8 mouse cellular contexts compared by ENCODE assay signal in genomic region chr8:69790364-69790763, GRCm38 (mm10). TPM values are rescaled to one million over a fixed set of nuclear protein-coding genes. Genes with fewer than 3 reads are reported as not detected.
DNase-seq lines count a peak whose midpoint lies in the region; ATAC-seq and TF ChIP-seq lines count a peak whose summit lies in the region.

No protein-coding gene starts in this region.

- peak; percentile 38 for DNase-seq in lung, embryonic 14.5 days
- no peak for DNase-seq in lung, postnatal 14 days
- peak; percentile 12 for DNase-seq in brain, adult 2 months (ENCODE audit: low read depth, low spot score)
- DNase-seq in liver, embryonic 14.5 days (ENCODE audit: low read depth in 3 of 3, low spot score in 3 of 3): no peak
- no peak for DNase-seq in natural killer cell, adult 2 months (ENCODE audit: low spot score in 2 of 2)
- no peak for DNase-seq in cerebellum, adult 11 months

- peaks cover 9% of the 10 kb centered on the region; the same call in 1 of the 2 replicates for H3K4me1 ChIP-seq in lung, embryonic 14.5 days (ENCODE audit: insufficient read depth)
- peaks cover 17% of the 10 kb centered on the region for H3K4me1 ChIP-seq in forebrain, embryonic 16.5 days (replicated peaks; ENCODE audit: control insufficient read depth, insufficient read depth, low read length)
- H3K4me1 ChIP-seq in liver, embryonic 14.5 days (replicated peaks; ENCODE audit: control insufficient read depth in 2 of 2, insufficient read depth in 2 of 2, low read length in 1 of 2): peaks cover 16 to 21% of the 10 kb centered on the region in 2 experiments

- peak overlapping the region; percentile 100 for H3K4me3 ChIP-seq in lung, embryonic 14.5 days (ENCODE audit: low read depth, low read length)
- H3K4me3 ChIP-seq in forebrain, embryonic 16.5 days (replicated peaks; ENCODE audit: low read length): peak overlapping the region; percentile 79
- H3K4me3 ChIP-seq in liver, embryonic 14.5 days (ENCODE audit: insufficient read depth in 1 of 2, low read depth in 2 of 2, low read length in 2 of 2): peak overlapping the region; percentile 93 to 98

- H3K36me3 ChIP-seq in lung, embryonic 14.5 days (ENCODE audit: insufficient read depth): peaks cover 23% of the 10 kb centered on the region
- H3K36me3 ChIP-seq in forebrain, embryonic 16.5 days (ENCODE audit: control insufficient read depth, insufficient read depth): no peaks in the 10 kb centered on the region; the same call in 1 of the 2 replicates
- peaks cover 18% of the 10 kb centered on the region for H3K36me3 ChIP-seq in liver, embryonic 14.5 days (replicated peaks; ENCODE audit: control insufficient read depth, insufficient read depth, low read depth)

- peak; percentile 9; the same call in 1 of the 2 replicates for ATAC-seq in lung, embryonic 14.5 days (ENCODE audit: insufficient read depth)
- peak; percentile 12; the same call in 1 of the 2 replicates for ATAC-seq in forebrain, embryonic 16.5 days
- ATAC-seq in liver, embryonic 14.5 days (ENCODE audit: insufficient read depth): peak; percentile 32; the same call in 1 of the 2 replicates
- no peak for ATAC-seq in CD4-positive, CD25-positive, alpha-beta regulatory T cell, adult 4 months

- H3K27ac ChIP-seq in lung, embryonic 14.5 days (ENCODE audit: low read depth): no peak overlapping the region
- H3K27ac ChIP-seq in forebrain, embryonic 16.5 days (ENCODE audit: low read length): no peak overlapping the region
- H3K27ac ChIP-seq in liver, embryonic 14.5 days: peak overlapping the region; percentile 96

- no peak for TF ChIP-seq EP300 in liver, embryonic 14.5 days (IDR thresholded peaks at IDR 0.05; ENCODE audit: low read depth)

- no peaks in the 10 kb centered on the region for H3K9me3 ChIP-seq in lung, embryonic 14.5 days (ENCODE audit: low read depth, low read length)
- no peaks in the 10 kb centered on the region for H3K9me3 ChIP-seq in forebrain, embryonic 16.5 days (ENCODE audit: control insufficient read depth, low read length)
- H3K9me3 ChIP-seq in liver, embryonic 14.5 days (ENCODE audit: control insufficient read depth, low read length): no peaks in the 10 kb centered on the region

- no peaks in the 10 kb centered on the region for H3K27me3 ChIP-seq in lung, embryonic 14.5 days (ENCODE audit: insufficient read depth, low read length)
- no peaks in the 10 kb centered on the region for H3K27me3 ChIP-seq in forebrain, embryonic 16.5 days (replicated peaks; ENCODE audit: control insufficient read depth, insufficient read depth, low read length)
- no peaks in the 10 kb centered on the region for H3K27me3 ChIP-seq in liver, embryonic 14.5 days (ENCODE audit: control insufficient read depth, insufficient read depth, low read length)

- TF ChIP-seq CTCF in lung, embryonic 14.5 days (IDR thresholded peaks at IDR 0.05; ENCODE audit: low read depth): no peak
- TF ChIP-seq CTCF in liver, embryonic 14.5 days (IDR thresholded peaks at IDR 0.05; ENCODE audit: low read depth): no peak

- peak overlapping the region; percentile 92 for H3K9ac ChIP-seq in lung, embryonic 14.5 days
- peak overlapping the region; percentile 84 for H3K9ac ChIP-seq in forebrain, embryonic 16.5 days (replicated peaks; ENCODE audit: low read depth, low read length)
- H3K9ac ChIP-seq in liver, embryonic 14.5 days (replicated peaks): peak overlapping the region; percentile 89

- 27% methylated on average over 11 of the region's 11 CpGs for WGBS in lung, embryonic 14.5 days
- 32% methylated on average over 11 of the region's 11 CpGs for WGBS in forebrain, embryonic 16.5 days
- WGBS in liver, embryonic 14.5 days (ENCODE audit: insufficient replicate concordance): 20% methylated on average over 11 of the region's 11 CpGs

- H3K4me2 ChIP-seq in lung, embryonic 14.5 days: peak overlapping the region; percentile 84
- H3K4me2 ChIP-seq in forebrain, embryonic 16.5 days (ENCODE audit: low read length): peak overlapping the region; percentile 82
- peak overlapping the region; percentile 84 for H3K4me2 ChIP-seq in liver, embryonic 14.5 days (ENCODE audit: low read depth)

RNA-seq across cellular contexts. Expression of gene Atp13a1, which starts 0.6 kb away (rescaled TPM):
- polyA plus RNA-seq in lung, embryonic 14.5 days (2014; fragmentation: Nextera tagmentation; extraction: Ambion mirVana): 46.6 and 57.4 TPM in 2 replicates
- 57.1 and 58.0 TPM in 2 replicates for polyA plus RNA-seq in forebrain, embryonic 16.5 days (2015; fragmentation: Nextera tagmentation; extraction: Ambion mirVana)
- polyA plus RNA-seq in liver, embryonic 14.5 days (2012; rRNA removed): 19.6 and 24.5 TPM in 2 replicates
- polyA plus RNA-seq in liver, embryonic 14.5 days (2014; fragmentation: Nextera tagmentation; extraction: Ambion mirVana): 14.1 and 15.6 TPM in 2 replicates
- 10 to 100 TPM; 20.4 to 28.0 TPM for polyA plus RNA-seq in CD4-positive, CD25-positive, alpha-beta regulatory T cell, adult 4 months (2017; shearing (Covaris generic))

RNA-seq across cellular contexts. Expression of gene Zfp866, which starts 0.6 kb away (rescaled TPM):
- 30.5 and 31.7 TPM in 2 replicates for polyA plus RNA-seq in lung, embryonic 14.5 days (2014; fragmentation: Nextera tagmentation; extraction: Ambion mirVana)
- 48.5 and 51.0 TPM in 2 replicates for polyA plus RNA-seq in forebrain, embryonic 16.5 days (2015; fragmentation: Nextera tagmentation; extraction: Ambion mirVana)
- 4.6 and 6.0 TPM in 2 replicates for polyA plus RNA-seq in liver, embryonic 14.5 days (2012; rRNA removed)
- 5.8 and 7.2 TPM in 2 replicates for polyA plus RNA-seq in liver, embryonic 14.5 days (2014; fragmentation: Nextera tagmentation; extraction: Ambion mirVana)
- polyA plus RNA-seq in CD4-positive, CD25-positive, alpha-beta regulatory T cell, adult 4 months (2017; shearing (Covaris generic)): 10 to 100 TPM; 16.4 to 23.9 TPM

RNA-seq across cellular contexts. Expression of gene Gm20422, which starts 15.7 kb away (rescaled TPM):
- polyA plus RNA-seq in lung, embryonic 14.5 days (2014; fragmentation: Nextera tagmentation; extraction: Ambion mirVana): 0.22 and 0.30 TPM in 2 replicates
- polyA plus RNA-seq in forebrain, embryonic 16.5 days (2015; fragmentation: Nextera tagmentation; extraction: Ambion mirVana): 0.35 and 0.97 TPM in 2 replicates
- polyA plus RNA-seq in liver, embryonic 14.5 days (2012; rRNA removed): 0.32 TPM in 1 of 2 replicates, not detected in the other
- 1.0 TPM in 1 of 2 replicates, not detected in the other for polyA plus RNA-seq in liver, embryonic 14.5 days (2014; fragmentation: Nextera tagmentation; extraction: Ambion mirVana)
- polyA plus RNA-seq in CD4-positive, CD25-positive, alpha-beta regulatory T cell, adult 4 months (2017; shearing (Covaris generic)): 1 to 10 TPM; 2.1 to 3.2 TPM

RNA-seq across cellular contexts. Expression of gene Gmip, which starts 18.1 kb away (rescaled TPM):
- polyA plus RNA-seq in lung, embryonic 14.5 days (2014; fragmentation: Nextera tagmentation; extraction: Ambion mirVana): 6.7 and 8.8 TPM in 2 replicates
- 40.0 and 51.7 TPM in 2 replicates for polyA plus RNA-seq in forebrain, embryonic 16.5 days (2015; fragmentation: Nextera tagmentation; extraction: Ambion mirVana)
- 4.8 and 5.8 TPM in 2 replicates for polyA plus RNA-seq in liver, embryonic 14.5 days (2012; rRNA removed)
- polyA plus RNA-seq in liver, embryonic 14.5 days (2014; fragmentation: Nextera tagmentation; extraction: Ambion mirVana): 1.7 and 3.9 TPM in 2 replicates
- 100 to 1,000 TPM in 1 of 2 experiments, 10 to 100 TPM in 1; 71.9 to 150 TPM for polyA plus RNA-seq in CD4-positive, CD25-positive, alpha-beta regulatory T cell, adult 4 months (2017; shearing (Covaris generic))

RNA-seq across cellular contexts. Expression of gene Lpar2, which starts 31.9 kb away (rescaled TPM):
- 0.74 and 1.0 TPM in 2 replicates for polyA plus RNA-seq in lung, embryonic 14.5 days (2014; fragmentation: Nextera tagmentation; extraction: Ambion mirVana)
- 0.73 and 0.84 TPM in 2 replicates for polyA plus RNA-seq in forebrain, embryonic 16.5 days (2015; fragmentation: Nextera tagmentation; extraction: Ambion mirVana)
- polyA plus RNA-seq in liver, embryonic 14.5 days (2012; rRNA removed): 0.40 and 0.44 TPM in 2 replicates
- polyA plus RNA-seq in liver, embryonic 14.5 days (2014; fragmentation: Nextera tagmentation; extraction: Ambion mirVana): 0.04 and 0.06 TPM in 2 replicates
- under 1 TPM; 0.74 to 0.75 TPM for polyA plus RNA-seq in CD4-positive, CD25-positive, alpha-beta regulatory T cell, adult 4 months (2017; shearing (Covaris generic))

Comparison
In these comparisons a context has a peak if more than half of its experiments do, and no peak if none do; other contexts are left out.
1. DNase-seq: peak in lung, embryonic 14.5 days (single experiment) and brain, adult 2 months (single experiment); none in lung, postnatal 14 days (single experiment), liver, embryonic 14.5 days (0 of 3), natural killer cell, adult 2 months (0 of 2) and cerebellum, adult 11 months (single experiment).
2. Peak in every context shown above with its lines, with median percentiles within 50 percentile points of each other: H3K4me2 ChIP-seq, H3K4me3 ChIP-seq and H3K9ac ChIP-seq.